Mouse (Mus musculus) heart, adult 2 months (tissue): ENCODE data around the gene Calhm2. TPM values are rescaled to one million over a fixed set of nuclear protein-coding genes. Genes with fewer than 3 reads are reported as not detected.

Source experiments
- DNase-seq, 2 experiments: peaks; one replicate each; pipeline ENCODE4 v3.0.0; 2021
- H3K27ac ChIP-seq: fragments of 200-600 bp; 2 replicates; pipeline ENCODE4 v1.8.1; 2022
- H3K27me3 ChIP-seq: fragments of 200-500 bp; 2 replicates; pipeline ENCODE4 v1.6.1; 2012; ENCODE audit warnings: mild to moderate bottlenecking, low read length, inconsistent platforms, mixed read lengths; ENCODE audit not compliant: control insufficient read depth, insufficient read depth
- H3K36me3 ChIP-seq: fragments of 200-500 bp; 2 replicates; pipeline ENCODE4 v1.6.1; 2012; ENCODE audit warnings: low read length, inconsistent platforms; ENCODE audit not compliant: control insufficient read depth, insufficient read depth
- H3K4me1 ChIP-seq: fragments of 200-500 bp; 2 replicates; pipeline ENCODE4 v1.6.1; 2011; ENCODE audit warnings: low read length; ENCODE audit not compliant: control insufficient read depth, insufficient read depth
- H3K4me3 ChIP-seq: fragments of 200-600 bp; 2 replicates; pipeline ENCODE4 v1.8.1; 2022
- H3K79me2 ChIP-seq: fragments of 200-500 bp; replicated peaks from 2 replicates; pipeline ENCODE4 v1.6.1; 2012; ENCODE audit warnings: mild to moderate bottlenecking, inconsistent platforms, low read length, moderate library complexity, mixed read lengths; ENCODE audit not compliant: control insufficient read depth, insufficient read depth
- H3K9ac ChIP-seq: fragments of 200-500 bp; 2 replicates; pipeline ENCODE4 v1.6.1; 2012; ENCODE audit warnings: low read depth, mild to moderate bottlenecking, control low read depth, inconsistent platforms, low read length, mixed read lengths
- CTCF ChIP-seq: fragments of 200-600 bp; IDR thresholded peaks from 2 replicates; pipeline ENCODE4 v1.8.1; 2022; ENCODE audit warnings: antibody characterized with exemption, mild to moderate bottlenecking, moderate library complexity
- EP300 ChIP-seq: fragments of 200-500 bp; IDR thresholded peaks from 2 replicates; pipeline ENCODE4 v1.6.1; 2011; ENCODE audit warnings: low read depth, low read length, control low read depth; ENCODE audit not compliant: insufficient read depth
- POLR2A ChIP-seq: fragments of 200-500 bp; IDR thresholded peaks from 2 replicates; pipeline ENCODE4 v1.6.1; 2011; ENCODE audit warnings: mild to moderate bottlenecking, low read depth, low read length, control low read depth; ENCODE audit not compliant: insufficient read depth
- WGBS: fragments of 180-500 bp; shearing (Covaris S2); methylation state at CpG from one replicate; pipeline ENCODE4 v1.1.7; 2018; 5-methylcytosine and 5-hydroxymethylcytosine counted together
- intact Hi-C: fragments of 180-260 bp; cut with DNase I; formaldehyde crosslinking; loops from one replicate; pipeline ENCODE4 v1.15.1; 2025
- polyA plus RNA-seq: library from polyadenylated mRNA; depleted of rRNA; stranded (reverse); fragments of >200 nt; gene quantifications from 2 replicates; pipeline ENCODE4 v1.2.3, GENCODE M21; 2012
- total RNA-seq, 2 experiments: library from RNA; stranded (reverse); gene quantifications; 2 replicates each; pipeline ENCODE4 v1.2.3; 2021

The Calhm2 gene
- total and polyA plus RNA-seq, 3 experiments = 3.7 to 7.1 (median 4.5) TPM

- H3K4me1 ChIP-seq = no peaks in the 10 kb centered on the region
- H3K79me2 ChIP-seq = no peaks in the 10 kb centered on the region
- H3K27ac ChIP-seq = no peak within 1 kb of the TSS
- H3K27me3 ChIP-seq = peaks cover 8% of the 10 kb centered on the region
- peak within 1 kb of the TSS; percentile 44 for H3K4me3 ChIP-seq
- peak; percentile 43 to 56 for DNase-seq
- TF ChIP-seq POLR2A (no peak), CTCF (no peak), EP300 (no peak)
- intact Hi-C loops = loop anchor here (5.0 kb wide), 1 partner anchor 74 kb away; no protein-coding TSS in a partner anchor
- H3K36me3 ChIP-seq = no peaks in the 10 kb centered on the region
- WGBS = 2% methylated on average over 97 of the region's 98 CpGs
- peak within 1 kb of the TSS; percentile 56 for H3K9ac ChIP-seq
These were observed 40.6 kb upstream of the Calhm2 start, which contains the start of gene Neurl1a for GRCm38 (mm10) chr19:47178431-47179271. Gene Neurl1a (plus strand): TSS chr19:47178820.

GRCm38 (mm10) chr19:47178001-47178400, 39.9 kb upstream of the Calhm2 start:
- H3K4me3 ChIP-seq = peak overlapping the region; percentile 42; the same call in 1 of the 2 replicates
- intact Hi-C loops = loop anchor here (5.0 kb wide), 1 partner anchor 74 kb away; no protein-coding TSS in a partner anchor
- H3K27ac ChIP-seq = no peak overlapping the region
- WGBS = 34% methylated on average over 10 of the region's 10 CpGs
- no peaks in the 10 kb centered on the region for H3K4me1 ChIP-seq
- no peak overlapping the region for H3K9ac ChIP-seq
- TF ChIP-seq EP300 (no peak), CTCF (peak; percentile 41), POLR2A (no peak)
- no peaks in the 10 kb centered on the region for H3K36me3 ChIP-seq
- no peak for DNase-seq
- H3K79me2 ChIP-seq = no peaks in the 10 kb centered on the region
- peaks cover 8% of the 10 kb centered on the region for H3K27me3 ChIP-seq

GRCm38 (mm10) chr19:47176916-47177505, 38.9 kb upstream of the Calhm2 start:
- no peak for DNase-seq
- intact Hi-C loops = loop anchor here (5.0 kb wide), 1 partner anchor 75 kb away; no protein-coding TSS in a partner anchor
- Histone ChIP-seq H3K27me3 (peaks cover 8% of the 10 kb centered on the region), H3K4me3 (no peak overlapping the region), H3K4me1 (no peaks in the 10 kb centered on the region), H3K9ac (no peak overlapping the region), H3K79me2 (no peaks in the 10 kb centered on the region), H3K27ac (no peak overlapping the region), H3K36me3 (no peaks in the 10 kb centered on the region)
- WGBS = 95% methylated on average over 2 of the region's 2 CpGs
- TF ChIP-seq POLR2A (no peak), CTCF (no peak), EP300 (no peak)

- WGBS = 56% methylated on average over 2 of the region's 2 CpGs
- intact Hi-C loops = loop anchor here (1.0 to 5.0 kb wide), 2 partner anchors 77 to 164 kb away; no protein-coding TSS in a partner anchor
- H3K36me3 ChIP-seq = no peaks in the 10 kb centered on the region
- H3K4me1 ChIP-seq = no peaks in the 10 kb centered on the region
- peaks cover 8% of the 10 kb centered on the region for H3K27me3 ChIP-seq
- no peak overlapping the region for H3K9ac ChIP-seq
- DNase-seq = no peak
- TF ChIP-seq CTCF (peak; percentile 18; the same call in 1 of the 2 replicates), POLR2A (no peak)
- no peak overlapping the region for H3K27ac ChIP-seq
- H3K79me2 ChIP-seq = no peaks in the 10 kb centered on the region
- H3K4me3 ChIP-seq = no peak overlapping the region
These were observed 37.4 kb upstream of the Calhm2 start for GRCm38 (mm10) chr19:47175472-47175871.

GRCm38 (mm10) chr19:47174515-47174914, 36.4 kb upstream of the Calhm2 start:
- no peaks in the 10 kb centered on the region for H3K79me2 ChIP-seq
- no peak for TF ChIP-seq EP300
- TF ChIP-seq CTCF = peak; percentile 73
- no peaks in the 10 kb centered on the region for H3K36me3 ChIP-seq
- no peak overlapping the region for H3K4me3 ChIP-seq
- no peaks in the 10 kb centered on the region for H3K4me1 ChIP-seq
- no peak overlapping the region for H3K9ac ChIP-seq
- no peak for DNase-seq
- no peak overlapping the region for H3K27ac ChIP-seq
- 40% methylated on average over 3 of the region's 3 CpGs for WGBS
- intact Hi-C loops = loop anchor here (5.0 kb wide), 1 partner anchor 88 kb away; no protein-coding TSS in a partner anchor
- H3K27me3 ChIP-seq = peaks cover 7% of the 10 kb centered on the region
